Mouse (Mus musculus) liver, embryonic 11.5 days (tissue): ENCODE data around the gene Ptpdc1. TPM values are rescaled to one million over a fixed set of nuclear protein-coding genes. Genes with fewer than 3 reads are reported as not detected.

ENCODE experiments used
- ATAC-seq: fragments of 200-750 bp; cut with Nextera tagmentation; replicated peaks from 2 replicates; pipeline ENCODE4 v1.8.0; 2017; ENCODE audit warnings: moderate number of reproducible peaks, mild to moderate bottlenecking, moderate TSS enrichment, moderate library complexity; ENCODE audit not compliant: low FRiP score
- DNase-seq: peaks from one replicate; pipeline ENCODE4 v3.0.0-alpha.2; 2017; ENCODE audit warnings: low spot score
- H3K27ac ChIP-seq: fragments of 300-500 bp; sonication (generic); 2 replicates; pipeline ENCODE4 v1.5.1; 2014; ENCODE audit warnings: mild to moderate bottlenecking, low read depth, low read length, control low read depth
- H3K27me3 ChIP-seq: fragments of 300-500 bp; sonication (generic); replicated peaks from 2 replicates; pipeline ENCODE4 v1.6.1; 2014; ENCODE audit warnings: low read length, mixed read lengths; ENCODE audit not compliant: control insufficient read depth, insufficient read depth
- H3K36me3 ChIP-seq: fragments of 300-500 bp; sonication (generic); 2 replicates; pipeline ENCODE4 v1.6.1; 2014; ENCODE audit warnings: mild to moderate bottlenecking, low read length, moderate library complexity, mixed read lengths; ENCODE audit not compliant: control insufficient read depth, insufficient read depth
- H3K4me1 ChIP-seq: fragments of 300-500 bp; sonication (generic); replicated peaks from 2 replicates; pipeline ENCODE4 v1.6.1; 2014; ENCODE audit warnings: low read length, mixed read lengths; ENCODE audit not compliant: control insufficient read depth, insufficient read depth
- H3K4me2 ChIP-seq: fragments of 300-500 bp; sonication (generic); 2 replicates; pipeline ENCODE4 v1.6.1; 2014; ENCODE audit warnings: mild to moderate bottlenecking, control low read depth, moderate library complexity
- H3K4me3 ChIP-seq: fragments of 300-500 bp; sonication (generic); 2 replicates; pipeline ENCODE4 v1.5.1; 2014; ENCODE audit warnings: low read depth, low read length, control low read depth
- H3K9ac ChIP-seq: fragments of 300-500 bp; sonication (generic); 2 replicates; pipeline ENCODE4 v1.6.1; 2014; ENCODE audit warnings: low read depth, low read length, control low read depth
- H3K9me3 ChIP-seq: fragments of 300-500 bp; sonication (generic); 2 replicates; pipeline ENCODE4 v1.6.1; 2016; ENCODE audit warnings: low read length, inconsistent platforms, mixed read lengths; ENCODE audit not compliant: control insufficient read depth
- WGBS: fragments of 180-500 bp; shearing (Covaris S2); extraction: QIAGEN DNeasy Blood & Tissue Kit; methylation state at CpG from one replicate; pipeline ENCODE4 v1.1.7; 2014; 5-methylcytosine and 5-hydroxymethylcytosine counted together
- polyA plus RNA-seq: library from polyadenylated mRNA; unstranded; fragments of >200 nt; fragmentation: Nextera tagmentation; extraction: Ambion mirVana; gene quantifications from 2 replicates; pipeline ENCODE4 v1.2.1, GENCODE M21; 2014

Gene Ptpdc1
- polyA plus RNA-seq, 1 experiment from 2014 or later = 3.4 TPM

DNA sequence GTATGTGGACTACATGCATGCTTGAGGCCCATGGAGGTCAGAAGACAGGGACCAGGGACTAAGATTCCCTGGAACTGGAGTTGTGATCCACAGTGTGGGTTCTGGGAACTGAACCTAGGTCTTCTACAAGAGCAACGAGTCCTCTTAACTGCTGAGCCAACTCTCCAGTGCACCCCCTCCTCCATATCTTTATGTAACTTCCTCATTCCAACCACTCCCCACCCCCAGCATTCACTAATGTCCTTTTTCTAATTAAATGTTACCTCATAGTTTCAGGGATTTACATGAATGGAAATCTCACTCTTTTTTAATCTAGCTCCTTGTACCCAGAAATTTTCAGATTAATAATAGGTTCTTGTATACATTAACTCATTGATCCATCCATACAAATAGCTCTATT lies 69.5 kb downstream of the Ptpdc1 start:
- Histone ChIP-seq H3K9me3 (no peaks in the 10 kb centered on the region), H3K27me3 (no peaks in the 10 kb centered on the region), H3K4me2 (no peak overlapping the region), H3K4me1 (peaks cover 6% of the 10 kb centered on the region; the same call in 1 of the 2 replicates), H3K36me3 (no peaks in the 10 kb centered on the region), H3K27ac (no peak overlapping the region), H3K9ac (no peak overlapping the region), H3K4me3 (no peak overlapping the region)
- no peak for DNase-seq
- WGBS = 39% methylated on average over 1 of the region's 1 CpGs
- no peak for ATAC-seq

DNA sequence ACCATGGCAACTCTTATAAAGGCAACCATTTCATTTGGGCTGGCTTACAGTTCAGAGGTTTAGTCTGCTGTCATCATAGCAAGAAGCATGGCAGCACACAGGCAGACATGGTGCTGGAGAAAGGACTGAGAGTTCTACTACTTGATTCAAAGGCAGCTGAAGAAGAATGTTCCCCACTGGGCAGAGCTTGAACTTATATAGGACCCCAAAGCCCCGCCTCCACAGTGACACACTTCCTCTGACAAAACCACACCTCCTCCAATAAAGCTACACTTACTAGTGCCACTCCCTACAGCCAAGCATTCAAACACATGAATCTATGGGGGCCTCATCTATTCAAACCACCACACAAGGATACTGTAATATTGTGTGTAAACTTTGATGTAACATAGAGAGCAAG lies 70.9 kb downstream of the Ptpdc1 start:
- no peaks in the 10 kb centered on the region for H3K27me3 ChIP-seq
- no peaks in the 10 kb centered on the region for H3K36me3 ChIP-seq
- ATAC-seq = no peak
- H3K4me2 ChIP-seq = no peak overlapping the region
- 81% methylated on average over 1 of the region's 1 CpGs for WGBS
- H3K9ac ChIP-seq = no peak overlapping the region
- no peaks in the 10 kb centered on the region for H3K9me3 ChIP-seq
- H3K4me3 ChIP-seq = no peak overlapping the region
- no peak overlapping the region for H3K27ac ChIP-seq
- peaks cover 6% of the 10 kb centered on the region; the same call in 1 of the 2 replicates for H3K4me1 ChIP-seq
- DNase-seq = no peak

DNA sequence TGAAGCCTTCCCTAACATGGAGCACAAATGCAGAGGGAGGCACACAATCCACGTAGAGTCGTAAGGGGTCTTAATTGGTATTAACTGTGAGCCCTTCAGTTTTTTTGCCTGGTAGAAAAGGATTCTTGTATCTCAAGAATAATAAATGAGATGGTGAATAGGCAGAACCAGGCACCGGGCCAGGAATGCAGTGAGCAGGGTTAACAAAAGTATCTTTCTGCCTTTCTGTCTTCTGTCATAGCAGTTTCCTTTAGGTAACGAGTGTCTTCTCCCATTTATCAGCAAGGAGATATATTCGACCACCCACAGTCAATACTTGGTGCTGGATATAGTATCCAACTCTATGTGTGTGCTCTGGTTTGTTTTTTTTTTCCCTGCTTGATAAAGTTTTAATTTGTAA lies 72.0 kb downstream of the Ptpdc1 start:
- H3K4me2 ChIP-seq = no peak overlapping the region
- no peaks in the 10 kb centered on the region for H3K36me3 ChIP-seq
- 68% methylated on average over 5 of the region's 5 CpGs for WGBS
- no peaks in the 10 kb centered on the region for H3K27me3 ChIP-seq
- no peaks in the 10 kb centered on the region for H3K9me3 ChIP-seq
- no peak overlapping the region for H3K27ac ChIP-seq
- peaks cover 6% of the 10 kb centered on the region; the same call in 1 of the 2 replicates for H3K4me1 ChIP-seq
- H3K4me3 ChIP-seq = no peak overlapping the region
- ATAC-seq (no peak), DNase-seq (no peak)
- H3K9ac ChIP-seq = no peak overlapping the region

DNA sequence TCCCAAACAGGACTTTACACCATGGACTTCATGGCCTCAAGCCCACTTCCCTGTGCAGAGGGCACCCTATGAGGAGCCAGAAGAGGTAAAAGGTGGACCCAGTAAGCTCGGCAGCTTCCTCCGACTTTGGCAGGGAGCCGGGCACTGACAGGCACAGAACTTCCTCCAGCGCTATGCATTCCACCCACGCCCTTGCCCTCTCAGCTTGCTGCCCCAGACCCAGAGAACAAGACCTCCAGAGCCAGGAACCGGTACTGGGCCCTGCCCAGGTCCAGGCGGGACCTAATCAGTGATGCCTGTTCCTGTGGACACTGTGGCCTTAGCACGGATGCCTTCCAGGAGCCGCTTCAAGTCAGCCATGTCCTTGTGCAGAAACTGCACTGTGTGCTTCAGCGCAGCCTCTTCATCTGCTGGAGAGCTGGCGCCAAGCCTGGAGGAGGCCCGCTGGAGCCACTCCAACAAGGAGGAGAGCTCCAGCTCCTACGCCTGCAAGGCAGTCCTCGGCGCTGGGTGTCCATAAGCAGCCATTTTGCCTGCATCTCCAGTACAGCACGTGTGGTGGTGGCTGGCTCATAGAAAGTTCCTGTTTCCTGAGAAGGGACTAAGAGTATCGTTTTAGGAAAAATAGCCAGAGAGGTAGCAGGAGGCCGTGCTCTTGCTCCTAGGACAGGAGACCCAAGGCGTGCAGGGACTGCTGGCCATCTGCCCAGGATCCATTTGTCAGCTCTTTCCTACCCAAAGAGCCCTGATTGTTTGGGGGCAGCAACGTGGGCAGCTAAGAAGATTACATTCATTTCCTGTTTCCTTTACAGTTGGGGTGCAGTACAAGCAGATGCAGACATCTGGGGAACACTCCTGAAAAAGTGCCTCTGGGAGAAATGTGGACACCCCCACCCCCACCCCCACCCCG lies 73.0 kb downstream of the Ptpdc1 start:
- Histone ChIP-seq H3K27me3 (no peaks in the 10 kb centered on the region), H3K4me3 (no peak overlapping the region), H3K9me3 (no peaks in the 10 kb centered on the region), H3K4me2 (no peak overlapping the region), H3K27ac (peak overlapping the region; percentile 65; the same call in 1 of the 2 replicates), H3K36me3 (no peaks in the 10 kb centered on the region), H3K4me1 (peaks cover 6% of the 10 kb centered on the region; the same call in 1 of the 2 replicates), H3K9ac (no peak overlapping the region)
- ATAC-seq = 0 out of 2 replicates have a peak, but pooled peaks have one; percentile 23
- 66% methylated on average over 21 of the region's 21 CpGs for WGBS
- no peak for DNase-seq

DNA sequence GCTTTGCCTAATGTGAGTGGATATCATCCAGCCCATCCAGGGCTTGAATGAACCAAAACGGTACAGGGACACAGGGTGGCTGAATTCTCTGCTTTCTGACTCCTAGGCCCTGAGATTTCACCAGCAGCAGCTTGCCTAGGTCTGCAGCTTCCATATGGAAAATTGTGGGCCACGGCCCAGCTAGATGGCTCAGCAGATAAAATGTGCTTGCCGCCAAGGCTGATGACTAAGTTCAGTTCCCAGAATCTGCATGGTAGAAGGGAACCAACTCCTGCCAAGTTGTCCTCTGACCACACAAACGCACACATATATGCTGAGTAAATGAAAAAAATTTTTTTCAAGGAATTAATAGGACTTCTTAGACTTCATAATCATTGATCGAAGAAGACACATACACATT lies 77.2 kb downstream of the Ptpdc1 start:
- H3K36me3 ChIP-seq = no peaks in the 10 kb centered on the region
- no peak overlapping the region for H3K4me2 ChIP-seq
- no peak overlapping the region for H3K27ac ChIP-seq
- H3K4me3 ChIP-seq = no peak overlapping the region
- DNase-seq (no peak), ATAC-seq (no peak)
- no peaks in the 10 kb centered on the region for H3K27me3 ChIP-seq
- peaks cover 22% of the 10 kb centered on the region for H3K4me1 ChIP-seq
- H3K9me3 ChIP-seq = no peaks in the 10 kb centered on the region
- no peak overlapping the region for H3K9ac ChIP-seq
- WGBS = 85% methylated on average over 5 of the region's 5 CpGs

DNA sequence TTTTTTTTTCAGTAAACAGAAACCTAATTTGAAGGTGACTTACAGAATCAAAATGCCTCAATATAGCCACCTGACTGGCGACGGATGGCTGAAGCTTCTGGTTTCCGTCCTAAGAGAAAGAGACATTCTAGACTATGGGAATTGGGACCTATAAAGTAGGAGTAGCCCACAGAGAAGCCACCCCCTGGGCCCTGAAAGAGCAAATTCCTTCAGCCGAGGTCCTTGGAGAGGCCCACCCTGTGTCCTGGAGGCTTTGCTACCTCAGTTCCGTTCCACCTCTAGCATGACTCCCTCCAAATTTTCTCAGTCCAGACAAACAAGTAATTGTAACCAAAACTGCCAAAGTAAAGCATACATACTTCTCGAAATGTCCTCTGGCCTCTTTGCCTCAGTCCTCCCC lies 77.8 kb downstream of the Ptpdc1 start:
- no peak for DNase-seq
- H3K27ac ChIP-seq = no peak overlapping the region
- WGBS = 89% methylated on average over 6 of the region's 6 CpGs

DNA sequence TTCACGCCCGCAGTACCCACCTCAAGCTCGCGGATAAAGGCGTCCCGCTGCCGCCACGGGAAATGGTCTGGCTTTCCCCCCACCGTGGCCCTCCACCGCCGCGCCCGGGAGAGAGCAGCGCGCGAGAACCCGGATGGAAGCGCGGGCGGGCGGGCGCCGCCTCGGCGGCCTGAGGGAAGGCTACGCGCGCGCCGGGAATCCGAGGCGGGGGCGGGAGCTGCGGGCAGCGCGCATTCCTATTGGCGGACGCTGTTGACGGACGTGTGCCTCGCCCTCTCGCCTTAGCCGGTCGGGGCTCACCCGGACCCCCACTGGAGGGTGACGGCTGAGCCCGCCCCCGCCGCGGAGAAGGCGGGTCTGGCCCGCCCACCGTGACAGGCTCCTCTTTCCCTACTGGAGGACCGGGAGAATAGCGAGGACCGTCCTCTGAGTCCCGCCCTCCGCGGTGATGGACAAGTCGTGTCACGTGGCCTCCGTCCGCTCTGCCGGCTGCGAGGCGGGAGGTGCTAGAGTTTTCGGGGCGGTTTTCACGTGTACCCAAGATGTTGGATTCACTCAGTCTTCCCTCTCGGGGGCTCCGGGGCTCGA lies 79.0 kb downstream of the Ptpdc1 start:
- H3K9me3 ChIP-seq = no peaks in the 10 kb centered on the region
- no peaks in the 10 kb centered on the region for H3K27me3 ChIP-seq
- H3K27ac ChIP-seq = peak overlapping the region; percentile 99
- no peaks in the 10 kb centered on the region for H3K36me3 ChIP-seq
- peak overlapping the region; percentile 100 for H3K9ac ChIP-seq
- peaks cover 21% of the 10 kb centered on the region for H3K4me1 ChIP-seq
- peak; percentile 96 for ATAC-seq
- peak overlapping the region; percentile 97 for H3K4me3 ChIP-seq
- DNase-seq = peak; percentile 99
- under 1% methylated on average over 70 of the region's 72 CpGs for WGBS
- H3K4me2 ChIP-seq = peak overlapping the region; percentile 58

More for the DNA sequence above, 77.8 kb downstream of the Ptpdc1 start:
- Histone ChIP-seq H3K36me3 (no peaks in the 10 kb centered on the region), H3K4me2 (no peak overlapping the region), H3K9me3 (no peaks in the 10 kb centered on the region), H3K9ac (no peak overlapping the region), H3K4me1 (peaks cover 25% of the 10 kb centered on the region), H3K4me3 (no peak overlapping the region), H3K27me3 (no peaks in the 10 kb centered on the region)
- no peak for ATAC-seq

DNA sequence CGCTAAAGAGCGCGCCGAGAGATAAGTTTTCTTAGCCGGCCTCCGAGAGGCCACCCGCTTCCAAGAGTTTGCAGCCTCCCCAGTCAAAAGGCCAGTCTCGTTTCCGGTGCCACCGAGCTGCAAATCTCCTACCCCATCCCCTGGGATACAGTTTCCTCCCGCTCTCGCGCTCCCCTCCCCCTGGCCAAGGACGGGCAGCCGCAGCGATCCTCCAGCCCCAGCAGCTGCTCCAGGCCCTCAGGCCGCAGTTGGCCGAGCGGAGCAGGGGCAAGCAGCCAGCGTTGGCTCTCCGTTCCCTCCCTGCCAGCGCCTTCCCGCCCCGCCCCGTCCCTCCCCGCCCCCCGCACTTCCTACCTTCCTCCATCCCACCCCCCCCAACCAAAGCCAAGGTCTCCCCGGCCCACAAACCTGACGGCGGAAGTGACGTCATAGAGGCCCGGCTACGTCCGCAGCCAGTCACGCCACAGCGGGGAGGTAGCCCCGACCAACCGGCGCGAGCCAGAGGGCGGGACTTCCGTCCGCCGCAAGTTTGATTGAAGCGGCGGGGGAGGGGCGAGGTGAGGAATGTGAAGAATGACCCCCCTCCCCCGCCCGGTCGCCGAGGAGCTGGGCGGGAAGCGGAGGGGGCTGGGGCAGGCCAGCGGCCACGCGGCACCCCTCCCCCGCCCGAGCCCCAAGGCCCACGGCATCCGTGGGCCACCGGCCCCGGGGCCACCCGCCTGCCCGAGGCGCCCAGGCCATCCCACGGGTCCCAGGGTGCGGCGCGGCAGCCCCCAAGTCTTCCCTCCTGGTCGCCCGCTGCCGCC lies 79.8 kb downstream of the Ptpdc1 start:
- Histone ChIP-seq H3K27ac (peak overlapping the region; percentile 99), H3K9me3 (no peaks in the 10 kb centered on the region), H3K4me1 (peaks cover 26% of the 10 kb centered on the region), H3K27me3 (no peaks in the 10 kb centered on the region), H3K4me3 (peak overlapping the region; percentile 97), H3K4me2 (peak overlapping the region; percentile 75), H3K36me3 (no peaks in the 10 kb centered on the region), H3K9ac (peak overlapping the region; percentile 100)
- WGBS = under 1% methylated on average over 57 of the region's 72 CpGs
- peak; percentile 83 for ATAC-seq
- peak; percentile 95 for DNase-seq
